Mouse (Mus musculus) cerebellum, adult 9-11 months (tissue): ENCODE results near the gene Mpst.

Source experiments
- DNase-seq: peaks from one replicate; pipeline ENCODE4 v3.0.0; 2022

The Mpst gene

DNA sequence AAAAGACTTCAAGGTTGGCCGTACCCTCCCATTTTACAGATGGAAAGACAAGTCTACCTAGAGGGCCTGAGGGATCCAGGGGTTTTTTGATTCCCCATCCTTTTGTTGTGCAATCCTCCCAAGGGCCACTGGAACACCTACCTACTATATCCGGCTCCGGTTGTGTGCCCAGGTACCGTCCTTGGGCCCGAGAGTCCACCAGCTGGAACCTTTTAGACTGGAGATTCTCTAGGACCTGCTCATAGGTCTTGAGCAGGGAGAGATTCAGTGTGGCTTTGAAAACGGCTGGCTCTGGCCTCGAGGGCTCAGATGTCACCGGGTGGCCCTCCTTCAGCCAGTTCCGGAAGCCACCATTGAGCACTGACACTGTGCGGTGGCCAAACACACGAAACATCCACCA is 1.1 kb upstream of the Mpst start:
- no peak for DNase-seq

GRCm38 (mm10) chr15:78405517-78406211 is 552 bp upstream of the Mpst start, which contains the start of gene Tst:
Gene Tst (minus strand): TSS chr15:78405907.
- peak; percentile 91 for DNase-seq

- no peak for DNase-seq
Observed at GRCm38 (mm10) chr15:78409570-78410052, 3.4 kb downstream of the Mpst start.

- no peak for DNase-seq
Observed at GRCm38 (mm10) chr15:78413083-78413718, 7.0 kb downstream of the Mpst start.

- no peak for DNase-seq
Observed at GRCm38 (mm10) chr15:78413719-78414117, 7.5 kb downstream of the Mpst start.

- DNase-seq = no peak
Observed at GRCm38 (mm10) chr15:78414157-78414556, 7.9 kb downstream of the Mpst start.

- DNase-seq = no peak
Observed at GRCm38 (mm10) chr15:78416937-78417336, 10.7 kb downstream of the Mpst start.

DNA sequence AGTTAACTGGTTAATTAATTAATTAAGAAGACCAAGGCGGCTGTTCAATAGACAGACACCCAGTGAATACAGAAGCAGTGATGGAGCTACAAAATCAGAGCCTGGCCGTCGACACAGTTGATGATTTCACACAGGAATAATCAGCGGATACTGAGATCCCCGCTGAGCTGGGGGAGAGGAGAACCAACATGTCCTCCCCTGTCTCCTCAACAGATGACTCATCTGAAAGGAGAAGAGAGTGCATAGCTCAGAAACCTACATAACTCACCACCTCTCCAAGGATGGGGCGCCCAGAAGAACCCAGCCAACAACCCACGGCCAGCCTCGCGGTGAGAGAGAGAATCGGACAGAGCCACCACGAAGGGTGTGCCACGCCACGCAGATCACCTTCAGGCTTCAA is 14.2 kb downstream of the Mpst start:
- DNase-seq = no peak

DNA sequence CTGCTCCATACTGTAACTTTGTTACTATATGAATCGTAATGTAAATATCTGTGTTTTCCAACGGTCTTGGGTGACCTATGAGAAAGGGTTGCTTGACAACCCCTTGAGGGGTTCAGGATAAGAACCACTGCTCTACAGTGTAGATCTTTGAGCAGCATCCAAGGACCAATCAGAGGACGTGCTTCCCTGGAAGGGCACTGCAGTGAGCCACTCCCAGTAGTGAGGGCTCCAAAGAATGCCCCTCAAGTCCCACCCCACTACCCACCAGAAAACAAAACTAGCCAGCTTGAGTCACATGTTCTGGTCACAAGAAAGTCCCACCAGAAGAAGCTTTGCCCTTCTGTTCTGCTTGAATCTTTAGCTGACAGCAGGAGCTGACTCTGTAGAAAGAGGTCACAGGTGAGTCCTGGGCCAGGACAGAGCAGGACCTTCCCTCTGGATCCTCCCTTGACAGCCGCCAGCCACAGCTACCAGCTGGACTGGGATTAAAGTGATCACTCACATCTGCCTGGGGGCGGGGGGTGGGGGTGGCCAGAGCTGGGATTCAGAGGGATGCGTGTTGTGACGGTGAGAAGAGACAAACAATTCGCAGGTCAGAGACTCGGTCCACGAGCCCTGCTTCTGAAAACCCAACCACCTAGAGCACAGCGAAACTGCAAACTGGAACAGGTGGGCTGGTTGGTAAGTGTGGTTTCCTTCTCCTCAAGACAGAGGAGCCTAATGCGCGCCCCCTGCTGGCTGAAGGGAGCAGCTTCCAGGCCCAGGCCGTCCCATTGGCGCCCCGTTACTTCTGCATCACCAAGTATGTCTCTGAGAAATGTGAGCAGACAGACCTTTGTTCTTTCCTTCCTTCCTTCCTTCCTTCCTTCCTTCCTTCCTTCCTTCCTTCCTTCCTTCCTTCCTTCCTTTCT is 16.1 kb downstream of the Mpst start:
- peak; percentile 76 for DNase-seq

GRCm38 (mm10) chr15:78424507-78424906 is 18.3 kb downstream of the Mpst start:
- DNase-seq = peak; percentile 18

- DNase-seq = no peak
Observed at GRCm38 (mm10) chr15:78425230-78425629, 19.0 kb downstream of the Mpst start.

GRCm38 (mm10) chr15:78428391-78429138 is 22.3 kb downstream of the Mpst start, which contains the start of gene Kctd17:
Gene Kctd17 (plus strand): TSS chr15:78428564.
- peak; percentile 85 for DNase-seq

DNA sequence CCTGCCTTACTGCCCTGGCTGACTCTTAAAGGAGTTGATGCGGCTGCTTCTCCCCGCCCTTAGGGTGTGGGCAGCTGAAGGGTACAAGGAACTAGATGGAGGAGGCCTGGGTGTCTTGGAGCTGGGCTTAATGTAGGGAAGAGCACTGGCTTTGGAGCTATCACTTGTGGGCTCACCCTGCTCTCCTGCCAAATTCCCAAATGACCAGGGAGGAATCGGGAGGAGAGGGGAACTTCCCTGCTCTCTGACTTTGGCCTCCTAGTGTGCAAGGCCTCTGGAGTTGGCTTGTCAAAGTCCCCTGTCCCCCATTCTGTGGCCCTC is 22.9 kb downstream of the Mpst start:
- DNase-seq = no peak

DNA sequence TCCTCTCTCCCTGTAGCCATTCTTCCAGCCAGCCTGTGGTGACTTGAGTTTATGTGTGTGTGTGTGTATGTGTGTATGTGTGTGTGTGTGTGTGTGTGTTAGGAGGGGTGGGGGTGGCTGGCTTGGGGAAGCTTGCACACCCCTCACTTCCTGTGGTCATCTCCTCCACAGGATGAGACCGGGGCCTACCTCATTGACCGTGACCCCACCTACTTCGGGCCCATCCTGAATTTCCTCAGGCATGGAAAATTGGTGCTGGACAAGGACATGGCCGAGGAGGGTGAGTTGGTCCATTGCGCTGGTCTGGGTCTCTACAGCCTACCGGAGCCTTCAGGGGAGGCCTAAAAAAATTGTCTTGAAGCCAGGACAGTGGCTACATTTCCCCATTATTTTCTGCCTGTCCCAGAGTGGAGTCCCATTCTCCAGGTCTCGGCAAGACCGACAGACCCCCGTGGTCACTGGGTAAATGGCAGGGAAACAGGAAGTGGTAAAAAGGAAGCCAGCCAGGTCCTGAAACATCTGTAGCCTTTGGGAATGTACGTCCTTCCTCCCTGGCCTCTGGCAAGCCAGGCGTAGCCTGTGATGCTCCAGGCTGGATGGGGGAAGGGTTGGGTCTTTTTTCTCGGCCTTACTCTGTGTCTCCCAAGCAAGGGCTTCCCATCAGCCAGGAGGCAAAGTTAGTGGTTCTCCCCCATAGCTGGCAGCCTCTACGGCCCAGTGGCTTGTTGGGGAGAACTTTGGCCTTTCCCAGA is 23.8 kb downstream of the Mpst start:
- peak; percentile 42 for DNase-seq

GRCm38 (mm10) chr15:78430874-78431273 is 24.7 kb downstream of the Mpst start:
- DNase-seq = no peak

GRCm38 (mm10) chr15:78431541-78432121 is 25.4 kb downstream of the Mpst start:
- no peak for DNase-seq

DNA sequence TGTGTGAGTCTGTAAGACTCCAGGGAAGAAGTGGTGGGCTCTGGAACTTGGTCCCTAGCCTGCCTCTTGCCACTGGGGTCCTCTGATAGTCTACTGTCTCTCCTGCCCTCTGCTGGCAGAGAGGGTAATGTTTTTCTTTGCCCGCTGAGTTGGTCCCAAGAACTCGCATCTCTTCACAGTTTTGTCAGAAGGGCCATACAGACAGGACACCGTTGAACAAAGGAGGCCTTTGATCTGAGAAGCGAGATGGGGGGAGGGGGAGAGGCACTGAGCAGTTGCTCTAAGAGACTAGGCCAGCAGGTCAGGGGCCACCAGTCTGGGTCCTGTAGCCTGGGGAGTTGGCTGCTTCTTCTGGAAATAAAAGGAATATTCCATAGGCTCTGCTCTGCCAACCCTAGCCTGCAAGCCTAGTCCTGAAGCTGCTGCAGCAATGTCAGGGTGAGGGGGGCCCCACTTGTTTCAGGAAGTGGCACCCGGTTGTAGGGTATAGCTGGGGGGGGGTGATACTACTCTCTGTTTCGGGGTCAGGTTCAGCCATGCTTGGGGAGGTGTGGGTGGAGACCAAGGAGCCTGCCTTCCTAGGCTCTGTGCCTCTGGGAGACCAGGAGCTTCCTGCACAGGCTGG is 28.8 kb downstream of the Mpst start:
- DNase-seq = peak; percentile 55

DNA sequence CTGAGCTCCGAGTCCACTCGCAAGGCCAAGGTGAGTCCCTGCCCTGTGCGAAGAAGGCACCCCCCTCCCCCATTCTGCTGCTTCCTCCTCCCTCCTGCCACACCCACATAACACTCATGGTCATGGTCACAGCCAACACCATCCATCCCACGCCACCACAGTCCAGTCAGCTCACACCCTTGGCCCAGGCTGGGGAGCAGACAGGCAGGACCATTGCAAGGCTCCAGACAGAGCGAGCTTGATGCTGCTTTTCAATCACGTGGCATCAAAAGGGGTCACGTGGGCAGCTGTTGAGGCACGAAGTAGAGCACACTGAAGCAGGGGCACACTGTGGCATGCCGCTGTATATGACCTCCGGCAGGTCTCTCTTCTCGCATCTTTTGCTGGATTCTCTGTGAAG is 29.5 kb downstream of the Mpst start:
- peak; percentile 67 for DNase-seq

GRCm38 (mm10) chr15:78436380-78437192 is 30.4 kb downstream of the Mpst start:
- peak; percentile 97 for DNase-seq
